Mouse (Mus musculus) gastrocnemius, adult 8-10 months (tissue): ENCODE measurements around the gene Gm5169. TPM values are rescaled to one million over a fixed set of nuclear protein-coding genes. Genes with fewer than 3 reads are reported as not detected.
"Not testable (repeated sequence)": the region's sequence is repeated elsewhere in the genome, so short reads cannot be mapped to it uniquely, and the experiment has no call there.

ENCODE experiments used
- DNase-seq, 2 experiments: peaks; one replicate each; pipeline ENCODE4 v3.0.0; 2022; ENCODE audit warnings: low spot score in 2 of 2
- total RNA-seq, 4 experiments: library from RNA; stranded (reverse); gene quantifications; 2 replicates each; pipeline ENCODE4 v1.2.4; 2022

Gene Gm5169
- total RNA-seq: not detected

DNA sequence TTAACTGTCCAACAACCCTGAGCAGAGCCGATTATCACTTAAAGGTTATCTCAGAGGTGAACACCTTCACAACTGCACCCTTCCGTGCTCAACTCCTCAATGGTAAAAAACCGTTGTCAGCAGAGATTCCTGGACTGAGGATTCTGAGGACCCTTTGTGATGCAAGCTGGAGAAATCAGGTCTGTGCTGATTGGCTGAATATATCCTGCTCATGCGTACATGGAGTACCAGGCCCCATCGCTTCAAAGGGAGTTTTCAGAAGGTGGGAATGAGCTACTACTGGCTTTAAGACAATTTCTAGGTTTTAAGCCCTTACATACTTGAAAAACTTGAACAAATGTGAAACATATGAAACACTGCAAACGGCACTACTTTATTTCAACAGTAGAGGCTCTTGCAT lies at the start of gene Gm5169:
Gene Gm5169, minus strand, starts transcription at position 101 of the 400 bp plus-strand sequence.
- DNase-seq: not testable (repeated sequence)

DNA sequence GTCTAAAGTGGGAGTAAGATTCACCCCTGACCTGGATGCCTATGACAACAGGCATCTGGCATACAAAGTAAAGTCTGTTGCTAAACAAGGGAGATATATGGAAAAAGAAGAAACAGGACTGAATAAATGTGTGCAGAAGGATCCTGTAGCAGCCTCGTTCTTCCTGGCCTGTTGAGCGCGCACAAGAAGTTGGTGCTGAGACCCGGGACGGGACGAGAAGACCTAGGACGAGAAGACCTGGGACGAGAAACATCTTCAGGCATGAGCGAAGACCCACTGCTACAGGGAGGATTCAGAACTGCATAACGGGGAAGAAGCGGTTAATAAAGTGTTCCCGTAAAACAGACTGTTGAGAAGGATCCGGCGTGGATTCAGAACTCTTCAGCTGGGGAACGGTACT lies 46.2 kb upstream of the Gm5169 start:
- DNase-seq: not testable (repeated sequence)
